Mouse (Mus musculus): ENCODE results near the gene Schip1.
"Not testable (repeated sequence)": the region's sequence is repeated elsewhere in the genome, so short reads cannot be mapped to it uniquely, and the experiment has no call there.

The Schip1 gene

GRCm38 (mm10) chr3:68064731-68065130 lies at the start of gene Schip1:
Gene Schip1 (plus strand): TSS chr3:68064802.
- in situ Hi-C loops (cut with MboI) = no loop called here

DNA sequence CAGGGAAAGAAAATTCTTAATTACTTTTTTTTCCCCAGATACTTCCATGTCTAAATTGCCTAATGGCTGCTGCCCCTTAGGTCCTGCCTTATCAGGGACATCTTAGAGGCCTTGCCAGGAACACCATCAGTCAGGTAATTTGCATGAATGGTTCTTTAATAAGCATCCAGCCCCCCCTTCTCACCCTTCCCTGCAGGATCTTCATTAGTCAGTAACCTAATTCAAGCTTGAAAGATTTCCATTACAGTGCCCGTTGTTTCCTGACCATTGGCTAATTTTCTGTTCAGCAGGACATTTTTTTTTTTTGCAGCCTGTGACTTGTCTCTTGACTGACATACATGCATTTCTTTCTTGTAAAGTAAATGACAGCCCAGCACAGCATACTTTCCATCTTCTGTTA lies 48.8 kb upstream of the Schip1 start:
- in situ Hi-C loops (cut with MboI) = no loop called here

DNA sequence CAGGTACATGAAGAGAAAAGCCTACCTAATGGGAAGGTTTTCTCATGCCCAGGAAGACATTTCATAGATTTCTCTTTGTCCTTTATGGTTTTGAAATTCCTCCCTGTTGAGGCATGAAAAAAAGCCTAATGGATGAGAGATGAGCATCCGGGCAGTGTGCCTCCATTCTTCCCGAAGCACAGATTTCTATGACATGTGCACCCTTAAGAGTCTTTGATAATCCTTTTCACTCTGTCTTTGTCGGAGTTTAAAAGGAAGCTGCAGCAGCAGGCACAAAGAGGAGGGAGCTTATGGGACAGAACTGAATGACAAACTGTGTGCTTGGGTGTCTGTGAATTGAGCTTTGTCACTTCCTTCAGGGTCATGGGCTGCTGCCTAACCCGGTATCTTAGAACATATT lies 45.2 kb upstream of the Schip1 start:
- in situ Hi-C loops (cut with MboI) = no loop called here

DNA sequence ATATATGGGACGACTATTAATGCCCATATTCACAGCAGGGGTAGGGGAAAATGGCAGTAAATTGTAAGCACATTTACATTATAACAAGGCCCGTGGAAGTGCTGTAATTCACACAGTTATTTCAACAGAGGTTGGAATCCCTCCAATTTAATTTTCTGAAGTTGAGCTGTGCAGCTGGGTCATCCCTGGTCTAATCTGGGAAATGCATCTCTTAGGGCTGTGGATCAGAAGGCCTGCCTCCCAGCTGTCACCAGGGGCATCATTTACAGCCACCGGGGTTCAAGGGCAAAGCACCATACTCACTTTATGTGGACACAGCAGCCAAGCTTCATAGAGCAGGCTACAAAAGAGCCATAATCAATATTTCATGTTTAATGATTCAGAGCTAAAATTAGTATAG lies 28.5 kb upstream of the Schip1 start:
- in situ Hi-C loops (cut with MboI) = no loop called here

- in situ Hi-C loops (cut with MboI) = no loop called here
Observed at GRCm38 (mm10) chr3:68042951-68043350, 21.7 kb upstream of the Schip1 start.

DNA sequence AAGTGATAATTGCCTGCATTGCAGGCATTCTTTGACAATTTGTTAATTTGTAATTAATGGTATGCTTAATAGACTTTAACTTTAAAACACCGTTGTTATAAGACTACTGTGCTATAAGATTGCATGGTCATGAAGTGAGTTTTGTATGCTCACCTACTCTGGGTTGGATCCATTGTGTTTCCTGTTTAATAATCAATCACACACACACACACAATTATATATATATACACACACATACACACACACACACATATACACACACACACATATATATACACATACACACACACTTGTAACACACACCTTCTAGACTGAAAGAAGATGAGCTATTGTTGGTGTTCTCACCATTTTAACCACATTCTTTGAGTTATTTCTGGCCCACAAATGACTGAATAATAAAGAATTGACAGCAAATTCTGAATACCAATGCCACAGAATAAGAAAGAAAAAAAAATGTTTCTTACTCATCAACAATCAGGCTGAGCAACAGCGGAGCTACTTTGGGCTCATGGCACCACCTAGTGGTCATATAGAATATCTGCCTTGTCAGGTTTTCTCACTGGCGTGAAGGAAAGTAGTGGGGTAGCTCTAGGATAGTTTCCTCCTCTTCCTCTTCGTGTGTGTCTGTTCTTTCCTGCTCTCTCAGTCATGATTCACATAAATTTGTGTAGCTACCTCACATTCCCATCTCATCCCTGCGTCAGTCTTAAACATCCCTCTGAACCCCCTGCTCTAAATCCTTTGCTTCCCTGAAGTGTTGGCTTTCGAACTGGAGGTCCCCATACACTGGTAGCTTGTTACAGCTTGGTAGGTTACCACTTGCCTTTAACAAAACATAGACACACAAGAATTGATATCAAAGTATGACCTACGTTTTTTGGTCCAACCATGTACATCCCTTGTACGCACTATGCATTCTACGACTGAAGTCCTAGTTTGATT lies 18.9 kb upstream of the Schip1 start:
- in situ Hi-C loops (cut with MboI) = no loop called here

DNA sequence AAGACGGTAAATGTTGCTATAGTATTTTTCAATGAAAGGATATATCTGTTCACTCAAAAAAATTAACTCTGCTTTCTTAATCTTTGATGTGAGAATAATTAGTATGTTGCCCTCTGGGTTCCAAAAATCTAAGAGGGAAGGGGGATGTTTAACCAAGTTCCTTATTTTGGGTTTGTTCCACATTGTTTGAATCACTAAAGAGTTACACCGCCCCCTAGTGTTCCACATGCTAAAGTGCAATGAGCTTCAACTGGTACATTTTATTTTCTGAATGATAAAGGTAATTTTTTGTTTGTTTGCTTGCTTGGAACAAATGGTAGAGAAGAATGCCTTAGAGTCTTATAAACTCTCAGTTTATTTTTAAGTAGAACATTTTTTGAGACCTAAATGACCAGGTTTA lies 11.1 kb upstream of the Schip1 start:
- in situ Hi-C loops (cut with MboI) = no loop called here

GRCm38 (mm10) chr3:68055071-68055470 lies 9.5 kb upstream of the Schip1 start:
- in situ Hi-C loops (cut with MboI) = no loop called here

DNA sequence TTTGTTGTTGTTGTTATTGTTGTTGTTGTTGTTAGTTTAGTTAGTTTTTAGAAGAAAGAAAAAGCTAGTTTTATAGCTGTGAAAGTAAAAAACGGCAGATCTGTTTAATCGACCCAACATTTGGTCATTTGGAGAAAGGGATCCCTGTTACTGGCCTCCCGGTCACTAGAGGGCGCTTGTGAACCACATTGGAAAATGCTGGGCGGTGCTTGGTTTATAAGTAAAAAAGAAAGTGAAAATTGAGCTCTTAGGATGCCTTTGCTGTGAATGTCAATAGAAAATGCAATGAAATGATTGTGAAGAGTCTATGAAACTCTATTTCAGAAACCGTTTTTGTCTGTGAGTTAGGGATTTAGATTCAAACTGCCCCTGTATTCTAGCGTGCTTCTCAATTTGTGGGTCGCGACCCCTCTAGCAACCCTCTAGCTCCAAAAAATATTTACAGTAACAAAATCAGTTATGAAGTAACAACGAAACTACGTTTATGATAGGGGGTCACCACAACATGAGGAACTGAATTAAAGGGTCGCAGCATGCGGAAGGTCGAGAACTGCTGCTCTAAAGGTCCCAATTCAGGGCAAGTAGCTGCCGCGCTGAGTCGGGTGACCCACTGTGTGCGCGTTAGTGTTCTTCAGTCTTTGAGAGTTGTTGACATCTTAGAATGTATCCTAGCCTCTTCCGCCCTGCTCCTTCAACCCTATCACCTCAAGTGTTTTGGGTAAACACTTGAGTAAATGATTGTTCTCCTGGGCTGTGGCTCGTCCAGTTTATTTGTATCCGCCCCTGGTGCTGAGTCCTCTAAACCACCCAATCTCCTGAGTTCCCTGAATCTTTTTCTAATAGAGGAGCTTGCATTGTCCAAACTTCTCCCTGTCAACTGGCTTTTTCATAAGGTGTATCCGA lies 8.0 kb upstream of the Schip1 start:
- in situ Hi-C loops (cut with MboI) = no loop called here

DNA sequence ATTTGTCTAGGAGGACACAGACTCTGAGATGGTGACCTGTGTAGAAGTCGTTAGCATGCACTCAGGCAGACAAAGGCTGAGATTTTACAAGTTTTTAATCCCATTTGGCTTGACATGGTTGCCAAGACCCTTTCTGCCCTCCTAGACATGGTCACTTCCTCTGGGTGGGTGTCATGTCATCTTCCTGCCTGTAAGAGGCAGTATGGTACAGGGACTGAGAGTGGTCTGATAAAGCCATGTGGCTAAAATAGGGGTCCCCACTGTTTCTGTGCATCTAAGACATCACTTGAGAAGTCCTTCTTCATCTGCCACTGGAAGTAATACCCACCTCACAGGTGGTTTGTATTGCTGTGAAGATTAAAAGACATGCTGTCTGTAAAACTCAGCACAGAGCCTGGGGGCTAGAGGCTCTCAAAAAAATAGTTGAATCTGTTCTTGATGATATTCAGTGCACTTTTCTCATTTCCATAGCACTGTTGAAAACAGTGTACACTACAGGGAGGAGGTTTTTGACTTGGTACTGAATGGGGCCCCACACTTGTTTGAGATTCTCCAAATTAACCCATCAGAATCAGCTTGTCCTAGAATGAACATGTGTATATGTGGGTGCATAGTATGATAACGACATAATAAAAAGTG lies 5.3 kb upstream of the Schip1 start:
- in situ Hi-C loops (cut with MboI) = no loop called here

GRCm38 (mm10) chr3:68071395-68072386 lies 7.1 kb downstream of the Schip1 start:
- in situ Hi-C loops (cut with MboI) = no loop called here

DNA sequence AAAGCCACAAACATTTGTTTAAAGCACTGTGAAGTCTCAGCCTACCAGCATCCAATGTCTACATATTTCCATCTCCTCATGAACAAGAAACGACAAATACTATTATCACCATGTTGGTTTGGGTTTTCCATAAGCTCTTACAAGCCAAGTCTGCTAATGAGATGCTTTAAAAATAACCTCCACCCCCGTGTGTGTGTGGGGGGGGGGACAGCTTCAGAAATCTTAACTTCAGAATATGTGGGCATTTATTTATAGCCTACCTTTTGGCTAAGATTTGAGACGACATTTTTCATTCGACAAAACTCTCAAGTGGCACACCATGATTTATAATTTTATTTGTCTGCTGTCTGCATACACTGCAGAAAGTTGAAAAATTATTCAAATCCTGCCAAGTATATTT lies 12.8 kb downstream of the Schip1 start:
- in situ Hi-C loops (cut with MboI) = no loop called here

- in situ Hi-C loops (cut with MboI) = no loop called here
Observed at GRCm38 (mm10) chr3:68085024-68085423, 20.4 kb downstream of the Schip1 start.

DNA sequence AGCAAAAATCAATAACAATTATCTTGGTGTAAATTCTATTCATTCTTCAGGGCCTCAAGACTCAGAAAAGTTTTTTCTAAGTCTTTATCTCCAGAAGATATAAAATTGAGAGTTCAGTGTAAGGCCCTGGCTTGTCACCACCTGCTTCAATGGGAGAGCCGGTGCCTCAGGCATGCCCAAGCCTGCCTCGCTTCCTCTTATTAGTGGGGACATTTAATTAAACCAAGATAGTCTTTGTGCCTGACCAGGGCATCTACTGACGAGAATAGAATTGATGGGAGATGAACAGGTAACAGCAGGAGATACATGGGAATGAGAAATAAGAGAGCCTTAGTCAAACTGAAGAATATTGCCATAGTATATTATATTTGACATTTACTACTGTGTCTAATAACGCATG lies 27.5 kb downstream of the Schip1 start:
- in situ Hi-C loops (cut with MboI) = no loop called here

DNA sequence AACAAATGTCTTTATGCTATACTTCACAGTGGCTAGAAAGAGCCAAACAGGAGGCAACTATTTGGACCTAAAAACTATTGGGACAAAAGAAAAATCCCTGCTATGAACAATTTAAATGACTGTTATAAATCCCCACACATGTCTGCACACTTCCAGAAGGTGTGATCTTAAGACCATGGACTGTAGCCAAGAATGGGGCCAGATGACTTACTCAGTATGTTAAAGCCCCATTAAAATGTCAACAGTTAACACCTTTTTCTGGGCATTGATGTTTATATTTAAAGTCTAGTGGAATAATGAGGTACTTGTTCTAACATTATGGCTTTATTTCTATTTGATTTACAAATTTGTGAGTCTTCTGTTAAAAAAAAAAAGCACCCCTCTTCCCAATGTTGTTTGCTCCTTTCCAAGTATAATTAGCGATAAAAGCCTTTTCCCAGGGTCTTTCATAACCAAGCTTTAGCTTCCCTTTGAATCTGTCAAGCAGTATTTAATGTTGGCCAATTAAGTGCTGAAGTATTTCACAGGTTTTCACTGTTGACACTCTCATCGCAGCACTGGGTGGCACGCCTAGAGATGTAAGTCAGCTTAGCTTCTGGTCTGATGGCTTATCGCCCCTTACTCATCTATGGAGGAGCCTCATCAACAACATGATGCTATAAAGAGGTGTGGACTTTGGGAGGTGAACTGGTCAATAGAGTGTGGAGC lies 32.3 kb downstream of the Schip1 start:
- in situ Hi-C loops (cut with MboI) = no loop called here

- in situ Hi-C loops (cut with MboI) = not testable (repeated sequence)
Observed at GRCm38 (mm10) chr3:68099561-68099960, 35.0 kb downstream of the Schip1 start.

GRCm38 (mm10) chr3:68101343-68101742 lies 36.7 kb downstream of the Schip1 start:
- in situ Hi-C loops (cut with MboI) = no loop called here

DNA sequence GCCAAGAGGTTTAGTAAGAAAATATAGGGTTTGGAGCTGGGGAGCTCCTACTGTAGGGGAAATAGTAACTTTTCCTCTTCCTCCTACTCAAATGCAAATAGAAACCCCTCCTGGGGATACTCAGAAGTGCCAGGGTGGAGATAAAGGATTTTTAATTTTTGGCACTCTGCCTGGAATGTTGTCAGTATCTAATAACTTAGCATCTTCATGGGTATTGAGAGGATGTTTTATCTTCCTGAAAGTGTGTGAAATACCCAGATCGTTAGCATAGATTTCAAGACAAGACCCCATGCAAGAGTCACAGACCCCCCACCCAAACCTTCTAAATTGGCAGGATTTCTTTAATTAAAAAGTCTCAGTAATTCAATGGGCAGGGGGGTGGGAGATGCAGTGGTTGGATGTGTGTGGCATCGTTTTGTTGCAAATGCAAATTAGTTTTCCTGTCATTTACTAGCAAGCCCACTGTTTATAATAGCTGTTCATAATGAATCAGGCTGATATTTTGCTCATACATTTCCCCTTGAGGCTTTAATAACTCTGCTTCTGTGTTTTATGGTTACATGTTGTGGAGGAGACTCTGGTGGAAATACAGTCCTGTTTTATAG lies 40.6 kb downstream of the Schip1 start:
- in situ Hi-C loops (cut with MboI) = no loop called here

- in situ Hi-C loops (cut with MboI) = no loop called here
Observed at GRCm38 (mm10) chr3:68121338-68121737, 56.7 kb downstream of the Schip1 start.

DNA sequence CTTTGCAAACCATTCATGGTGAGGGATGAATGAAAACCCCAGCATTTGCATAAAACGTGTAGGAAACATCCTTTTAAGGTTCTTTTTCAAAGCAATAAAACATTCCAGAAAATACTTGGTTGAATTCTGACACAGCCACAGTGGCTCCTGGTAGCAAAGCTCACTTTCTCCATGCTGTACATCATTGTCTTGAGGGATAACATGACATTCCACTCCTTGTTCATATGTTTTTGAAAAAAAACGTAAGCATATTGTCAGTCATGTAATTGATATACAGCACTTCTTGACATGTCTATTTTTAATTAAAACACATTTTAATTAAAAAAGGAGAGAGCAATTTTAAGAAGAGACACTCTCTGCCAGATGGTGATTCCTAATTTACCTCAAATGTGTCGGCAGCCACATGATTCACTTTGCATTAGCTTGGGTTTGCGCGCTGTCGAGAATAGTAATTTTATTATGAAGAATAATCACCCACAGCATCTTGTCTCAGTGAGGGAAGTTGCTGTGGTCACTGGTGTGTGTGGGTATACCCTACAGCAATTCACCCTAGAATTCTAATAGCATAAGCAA lies 61.8 kb downstream of the Schip1 start:
- in situ Hi-C loops (cut with MboI) = no loop called here

Data from mature B cell (primary cell).